Mouse (Mus musculus): ENCODE results near the gene Fut2.

DNA sequence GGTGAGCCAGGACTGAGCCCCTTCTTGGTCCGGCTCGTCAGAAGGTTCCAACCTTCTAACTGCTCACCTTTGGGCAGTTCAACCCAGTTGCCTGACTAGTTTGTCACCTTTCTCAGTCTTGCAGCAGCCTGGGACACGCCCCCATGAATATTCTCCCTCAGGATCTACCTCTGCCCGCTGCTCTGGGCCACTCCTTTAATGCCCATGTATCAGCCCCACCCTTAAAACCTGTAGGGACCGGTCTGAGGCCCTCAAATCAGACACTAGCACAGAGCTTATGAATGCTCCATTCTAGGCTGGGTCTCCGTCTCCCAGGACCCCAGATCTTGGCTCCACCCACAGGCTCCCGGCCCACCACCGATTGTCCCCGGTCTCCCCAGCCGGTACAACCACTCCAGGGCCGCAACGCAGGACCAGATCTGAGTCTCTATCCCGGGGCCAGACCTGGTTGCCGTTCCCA lies 48.5 kb upstream of the Fut2 start:
- TF ChIP-seq E2F4 (IDR thresholded peaks at IDR 0.05; ENCODE audit: insufficient replicate concordance, low read depth, low read length) (no peak), CTCF (conservative IDR thresholded peaks at IDR 0.05 in 1 of 2, IDR thresholded peaks at IDR 0.05 in 1 of 2; ENCODE audit: low read depth in 2 of 2, low read length in 2 of 2) (no peak), POLR2A (IDR thresholded peaks at IDR 0.05; ENCODE audit: low read depth, low read length) (no peak), ZC3H11A (IDR thresholded peaks at IDR 0.05; ENCODE audit: low read depth, low read length) (no peak), GABPA (IDR thresholded peaks at IDR 0.05; ENCODE audit: insufficient replicate concordance, low read depth, low read length) (no peak), POLR2AphosphoS2 (IDR thresholded peaks at IDR 0.05; ENCODE audit: low read depth, low read length) (no peak), HCFC1 (IDR thresholded peaks at IDR 0.05; ENCODE audit: low read depth, low read length) (no peak), CHD2 (IDR thresholded peaks at IDR 0.05; ENCODE audit: low read length) (no peak), TCF12 (IDR thresholded peaks at IDR 0.05; ENCODE audit: low read depth, low read length) (no peak), MXI1 (IDR thresholded peaks at IDR 0.05; ENCODE audit: low read depth, low read length) (no peak), ZKSCAN1 (IDR thresholded peaks at IDR 0.05; ENCODE audit: borderline replicate concordance, low read depth, low read length) (no peak), MEF2A (IDR thresholded peaks at IDR 0.05; ENCODE audit: borderline replicate concordance, low read depth, low read length) (no peak)
